Mouse (Mus musculus) cerebellum, adult 11 months (tissue): ENCODE measurements at regions not wholly inside any gene's neighbourhood (a gene's known extent, or its start where the extent isn't known, plus 50 kb on each side); places are given as distances from the start of the nearest gene placed in this dataset.
A peak's percentile ranks its signal among the peaks of the same experiment; 100 is the strongest.

Experiments used
- DNase-seq: peaks from one replicate; pipeline ENCODE4 v3.0.0; 2022

DNA sequence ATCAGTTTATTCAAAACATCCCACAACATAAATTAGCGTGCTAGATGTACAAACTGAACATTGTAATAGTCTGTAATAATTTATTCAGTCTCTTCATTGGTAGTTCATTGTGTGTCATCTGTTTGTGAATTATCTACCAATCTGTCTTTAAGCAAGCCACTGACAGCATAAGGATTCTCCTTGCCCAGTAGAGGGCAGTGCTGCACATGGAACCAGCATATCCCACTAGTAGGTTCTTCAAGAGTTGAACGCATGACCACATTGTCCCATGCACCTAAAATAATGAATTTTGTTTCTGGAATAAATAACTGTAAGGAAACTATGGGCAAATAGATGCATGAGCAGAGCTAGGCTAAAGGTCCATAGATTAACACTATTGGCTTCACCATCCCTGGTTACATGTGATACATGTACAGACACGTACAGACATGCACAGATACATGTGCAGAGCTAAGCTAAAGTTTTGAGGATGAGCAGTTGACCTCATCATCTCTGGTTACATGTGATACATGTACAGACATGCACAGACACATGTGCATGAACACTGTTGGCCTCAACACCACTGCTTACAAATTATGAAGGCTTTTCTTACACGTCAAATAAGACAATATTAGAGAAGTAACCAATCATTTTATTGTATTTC lies 143.0 kb upstream of the Ctnnd2 start:
- peak; percentile 64 for DNase-seq

DNA sequence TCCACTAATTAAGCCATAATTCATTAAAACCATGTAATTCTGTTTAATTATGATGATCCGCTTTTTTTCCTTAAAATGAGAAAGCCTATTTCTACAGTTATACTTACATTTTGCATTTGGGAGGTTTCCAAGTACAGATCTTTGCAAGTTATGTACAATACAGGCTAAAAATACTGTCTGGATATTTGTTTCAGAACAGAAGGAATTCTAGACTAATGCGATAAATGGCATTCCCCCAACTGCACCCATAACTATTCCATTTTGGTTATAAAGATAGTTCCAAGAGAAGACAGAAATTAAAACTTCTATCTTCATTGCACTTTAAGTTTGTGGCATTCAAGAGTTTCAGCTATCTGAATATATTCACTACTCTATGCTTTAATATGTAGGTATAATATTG lies 137.0 kb upstream of the Ctnnd2 start:
- no peak for DNase-seq

DNA sequence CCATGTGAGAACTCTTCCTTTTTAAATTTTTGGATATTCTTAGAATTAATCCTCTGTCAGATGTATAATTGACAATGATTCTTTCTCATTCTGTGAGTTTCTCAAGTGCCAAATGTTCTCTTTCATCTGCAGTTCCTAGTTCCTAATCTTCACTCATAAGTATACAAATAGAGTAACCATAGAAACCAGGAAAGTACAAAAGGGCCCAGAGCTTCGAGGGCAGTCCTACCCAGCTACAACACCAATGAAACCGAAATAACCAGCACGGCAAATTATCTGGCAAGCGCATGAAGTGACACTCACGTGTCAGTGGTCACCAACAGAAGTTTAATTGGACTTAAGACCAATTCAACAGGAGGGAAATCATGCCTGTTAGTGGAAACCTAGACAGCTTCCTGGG lies 121.5 kb upstream of the Ctnnd2 start:
- DNase-seq, result no peak

DNA sequence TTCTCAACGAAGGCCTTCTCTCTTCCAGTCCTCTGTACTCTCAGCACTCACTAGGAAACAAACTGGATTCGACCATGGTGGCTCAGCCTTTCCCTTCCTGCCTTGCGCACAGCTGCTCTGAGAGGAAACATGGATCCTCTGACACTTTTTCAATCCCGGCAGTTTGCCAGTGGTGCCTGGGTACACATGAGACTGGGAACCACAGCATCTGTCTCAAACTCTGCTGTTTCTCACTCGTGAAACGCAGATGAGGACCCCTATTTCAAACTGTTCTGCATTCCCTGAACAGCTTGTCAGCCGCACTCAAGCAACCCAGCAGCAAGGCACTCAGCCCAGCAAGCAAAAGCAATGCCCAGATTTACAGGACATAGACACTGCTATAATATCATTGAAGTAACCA lies 112.6 kb upstream of the Ctnnd2 start:
- DNase-seq, result no peak

DNA sequence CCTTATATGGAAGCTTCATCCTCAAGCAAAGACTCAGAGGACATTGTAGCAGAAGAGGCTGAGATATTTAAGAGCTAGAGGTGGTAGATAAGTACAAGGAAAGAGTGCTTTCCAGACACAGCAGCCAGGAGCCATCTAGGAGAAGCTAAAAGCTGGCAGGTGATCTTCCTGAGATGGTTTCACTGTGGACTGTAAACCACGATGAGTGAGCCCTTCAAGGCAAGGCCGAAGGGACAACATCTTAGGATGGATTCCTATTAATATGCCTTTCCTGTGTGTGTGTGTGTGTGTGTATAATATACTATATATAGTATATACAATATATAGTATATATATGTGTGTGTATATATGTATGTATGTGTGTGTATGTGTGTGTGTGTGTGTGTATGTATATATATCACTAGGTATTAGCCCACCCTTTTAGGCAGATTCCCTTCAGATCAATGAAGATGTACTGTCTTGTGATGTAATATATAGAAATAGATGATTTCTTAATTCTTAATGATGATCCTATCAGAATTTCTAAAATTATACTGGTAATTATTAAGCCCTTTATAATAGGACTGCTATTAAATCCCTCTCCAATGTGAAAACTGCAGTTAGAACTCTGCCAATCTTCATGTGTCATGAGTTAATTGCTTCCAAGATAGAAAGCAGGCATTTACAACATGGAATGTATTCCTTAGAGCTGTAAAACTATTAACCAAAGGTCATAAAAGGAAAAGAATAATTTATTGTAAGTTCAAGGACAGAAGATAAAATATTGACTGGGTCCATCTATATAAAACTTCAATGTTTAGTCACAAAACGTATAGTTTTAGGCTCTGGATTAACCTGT lies 111.7 kb upstream of the Ctnnd2 start:
- DNase-seq, result no peak

DNA sequence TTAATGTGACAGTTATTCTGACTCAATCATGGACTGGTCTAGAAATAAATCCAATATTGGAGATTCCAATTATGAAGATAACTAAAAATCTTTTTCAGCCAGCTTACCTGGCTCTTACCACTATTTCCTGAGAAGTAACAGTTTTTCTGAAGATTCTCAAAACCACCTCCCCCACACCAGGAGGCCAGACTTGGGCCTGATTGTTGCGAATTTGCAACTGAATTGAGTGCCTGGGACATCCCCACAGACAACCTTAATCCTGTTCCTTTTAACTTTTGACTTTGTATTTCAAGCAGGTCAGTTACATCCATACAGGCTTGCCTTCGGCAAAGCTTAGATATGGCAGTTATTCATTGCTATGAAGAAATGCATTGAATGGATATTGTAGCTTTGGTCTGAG lies 100.7 kb upstream of the Ctnnd2 start:
- DNase-seq, result no peak

DNA sequence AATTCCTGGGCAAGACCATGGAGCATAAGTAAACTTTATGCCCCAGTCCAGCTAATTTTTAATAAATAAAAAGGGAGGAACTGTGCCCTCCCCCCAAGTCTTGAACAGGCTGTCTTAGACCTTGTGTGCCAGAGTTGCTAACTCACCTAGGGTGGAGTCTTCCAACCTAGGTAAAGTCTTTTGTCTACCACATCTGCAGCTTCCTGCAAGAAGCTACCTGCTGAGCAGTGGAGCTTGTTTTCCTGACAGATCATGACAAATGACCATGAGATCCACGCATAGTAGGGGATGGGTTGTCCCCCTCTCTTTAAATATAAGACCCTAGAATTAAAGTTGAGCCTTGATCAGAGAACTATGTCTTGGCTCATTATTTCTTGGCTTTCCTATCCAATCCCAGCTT lies 100.1 kb upstream of the Ctnnd2 start:
- DNase-seq, result no peak

DNA sequence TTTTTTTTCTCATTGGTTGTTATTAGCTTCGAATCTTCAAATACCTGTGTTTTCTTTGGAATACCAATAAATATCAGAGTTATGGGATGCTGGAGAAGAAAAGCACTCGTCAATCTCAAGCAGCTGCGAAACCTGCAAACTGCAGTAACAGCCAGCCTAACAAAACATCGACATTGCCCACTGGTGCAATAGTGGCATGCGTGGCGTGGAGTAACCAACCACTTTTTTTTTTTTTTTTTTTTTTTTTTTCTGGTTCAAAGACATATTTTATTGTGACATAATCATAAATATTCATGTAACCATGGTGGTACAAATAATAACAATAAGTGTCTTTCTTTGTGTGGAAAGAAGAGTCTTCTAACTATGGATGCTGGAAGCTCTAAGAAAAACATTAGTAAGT lies 85.3 kb upstream of the Ctnnd2 start:
- DNase-seq, result no peak

DNA sequence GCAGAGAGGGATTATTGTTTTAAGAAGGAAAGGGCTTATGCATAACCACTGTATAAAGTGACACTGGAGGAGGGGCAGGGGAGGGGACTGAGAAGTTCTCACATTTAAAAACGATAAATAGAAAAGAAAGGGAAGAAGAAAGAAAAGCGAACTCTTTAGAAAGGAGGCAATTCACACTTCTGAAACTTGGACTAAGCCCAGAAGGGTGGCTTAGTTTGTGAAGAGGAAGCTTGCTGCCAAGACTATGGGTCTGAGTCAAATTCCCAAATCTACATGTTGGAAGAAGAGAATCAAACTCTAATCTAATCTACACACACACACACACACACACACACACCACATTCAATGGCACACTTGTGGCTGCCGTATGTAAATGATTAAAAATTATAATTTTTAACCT lies 50.3 kb upstream of the Ctnnd2 start:
- no peak for DNase-seq
